10 mouse cellular contexts compared by ENCODE assay signal in genomic region chr9:8001352-8001751, GRCm38 (mm10). TPM values are rescaled to one million over a fixed set of nuclear protein-coding genes. Genes with fewer than 3 reads are reported as not detected.
DNase-seq lines count a peak whose midpoint lies in the region; ATAC-seq and TF ChIP-seq lines count a peak whose summit lies in the region.
"Had no signal": no experiment of that assay in that cellular context is flagged by ENCODE, and none has a peak within 500 bp of the region (broad histone marks: within the 10 kb centered on the region; RNA-seq: fewer than 3 reads in every experiment).

No protein-coding gene starts in this region.

- no peaks in the 10 kb centered on the region for H3K9me3 ChIP-seq in lung, postnatal 0 days (ENCODE audit: low read length)
- no peaks in the 10 kb centered on the region for H3K9me3 ChIP-seq in heart, embryonic 15.5 days (replicated peaks)
- no peaks in the 10 kb centered on the region for H3K9me3 ChIP-seq in neural tube, embryonic 12.5 days

- H3K4me3 ChIP-seq in lung, postnatal 0 days (ENCODE audit: low read depth, low read length), result no peak overlapping the region
- H3K4me3 ChIP-seq in heart, embryonic 15.5 days, result no peak overlapping the region
- no peak overlapping the region for H3K4me3 ChIP-seq in neural tube, embryonic 12.5 days

- H3K4me1 ChIP-seq in lung, postnatal 0 days (ENCODE audit: insufficient read depth, low read depth, low read length), result no peaks in the 10 kb centered on the region
- peaks cover 19% of the 10 kb centered on the region for H3K4me1 ChIP-seq in heart, embryonic 15.5 days (replicated peaks)
- peaks cover 3% of the 10 kb centered on the region for H3K4me1 ChIP-seq in neural tube, embryonic 12.5 days

- no peak for TF ChIP-seq CTCF in lung, postnatal 0 days (IDR thresholded peaks at IDR 0.05)

- H3K9ac ChIP-seq in lung, postnatal 0 days (replicated peaks; ENCODE audit: low read depth), result no peak overlapping the region
- H3K9ac ChIP-seq in heart, embryonic 15.5 days, result no peak overlapping the region
- no peak overlapping the region for H3K9ac ChIP-seq in neural tube, embryonic 12.5 days
- H3K9ac ChIP-seq: liver, embryonic 14.5 days had no signal

- no peak for TF ChIP-seq EP300 in lung, postnatal 0 days (IDR thresholded peaks at IDR 0.05)

- ATAC-seq in lung, postnatal 0 days, result no peak
- ATAC-seq in heart, embryonic 15.5 days (replicated peaks; ENCODE audit: insufficient number of reproducible peaks, insufficient read depth, low FRiP score, low read depth), result no peak
- no peak for ATAC-seq in neural tube, embryonic 12.5 days (ENCODE audit: low FRiP score, low read depth)

- 44% methylated on average over 7 of the region's 7 CpGs for WGBS in lung, postnatal 0 days
- WGBS in heart, embryonic 15.5 days, result 43% methylated on average over 7 of the region's 7 CpGs
- WGBS in neural tube, embryonic 12.5 days, result 32% methylated on average over 7 of the region's 7 CpGs

- peak; percentile 14 to 19 for DNase-seq in cerebellum, postnatal 14 days
- DNase-seq in cerebellum, adult 11-12 months, result no peak
- peak; percentile 12 for DNase-seq in lung, postnatal 10 days
- DNase-seq in lung, postnatal 0 days (ENCODE audit: low spot score), result no peak
- DNase-seq in left cerebral cortex, adult 18-20 months (ENCODE audit: low spot score in 2 of 2), result no peak
- no peak for DNase-seq in layer of hippocampus, adult 9-10 months (ENCODE audit: low spot score)
- DNase-seq: cerebellum, adult 9-10 months had no signal

- H3K27ac ChIP-seq in lung, postnatal 0 days (ENCODE audit: low read length), result no peak overlapping the region
- H3K27ac ChIP-seq in heart, embryonic 15.5 days, result no peak overlapping the region
- H3K27ac ChIP-seq in neural tube, embryonic 12.5 days, result no peak overlapping the region
- H3K27ac ChIP-seq: liver, embryonic 14.5 days had no signal

- H3K27me3 ChIP-seq in lung, postnatal 0 days (replicated peaks; ENCODE audit: insufficient read depth, low read length), result no peaks in the 10 kb centered on the region
- no peaks in the 10 kb centered on the region for H3K27me3 ChIP-seq in heart, embryonic 15.5 days
- H3K27me3 ChIP-seq in neural tube, embryonic 12.5 days (replicated peaks), result no peaks in the 10 kb centered on the region; the same call in 1 of the 2 replicates

- H3K36me3 ChIP-seq in lung, postnatal 0 days (ENCODE audit: insufficient read depth, low read length), result no peaks in the 10 kb centered on the region
- H3K36me3 ChIP-seq in heart, embryonic 15.5 days, result peaks cover 27% of the 10 kb centered on the region
- H3K36me3 ChIP-seq in neural tube, embryonic 12.5 days, result no peaks in the 10 kb centered on the region

- no peak overlapping the region for H3K4me2 ChIP-seq in lung, postnatal 0 days (replicated peaks; ENCODE audit: low read depth, low read length)
- H3K4me2 ChIP-seq in heart, embryonic 15.5 days, result peak overlapping the region; percentile 26; the same call in 1 of the 2 replicates
- H3K4me2 ChIP-seq in neural tube, embryonic 12.5 days (replicated peaks), result peak overlapping the region; percentile 39; the same call in 1 of the 2 replicates

RNA-seq across cellular contexts. Expression of gene Yap1, which starts 3.0 kb away (rescaled TPM):
- polyA plus RNA-seq in lung, postnatal 0 days (2015; fragmentation: Nextera tagmentation; extraction: Ambion mirVana), result 17.0 and 19.0 TPM in 2 replicates
- 19.8 and 24.3 TPM in 2 replicates for polyA plus RNA-seq in heart, embryonic 15.5 days (2015; fragmentation: Nextera tagmentation; extraction: Ambion mirVana)
- polyA plus RNA-seq in neural tube, embryonic 12.5 days (2016; fragmentation: Nextera tagmentation; extraction: Ambion mirVana), result 27.5 and 30.3 TPM in 2 replicates
- 10 to 100 TPM; 19.6 to 20.6 TPM for total RNA-seq in left cerebral cortex, adult 18-20 months (2021)

RNA-seq across cellular contexts. Expression of gene Cfap300, which starts 41.3 kb away (rescaled TPM):
- 5.1 and 6.5 TPM in 2 replicates for polyA plus RNA-seq in lung, postnatal 0 days (2015; fragmentation: Nextera tagmentation; extraction: Ambion mirVana)
- 5.1 and 5.9 TPM in 2 replicates for polyA plus RNA-seq in heart, embryonic 15.5 days (2015; fragmentation: Nextera tagmentation; extraction: Ambion mirVana)
- 12.7 and 14.0 TPM in 2 replicates for polyA plus RNA-seq in neural tube, embryonic 12.5 days (2016; fragmentation: Nextera tagmentation; extraction: Ambion mirVana)
- total RNA-seq in left cerebral cortex, adult 18-20 months (2021), result 1 to 10 TPM; 7.5 to 8.9 TPM

Comparison
In these comparisons a context has a peak if more than half of its experiments do, and no peak if none do; other contexts are left out.
1. DNase-seq: peak in cerebellum, postnatal 14 days (2 of 2) and lung, postnatal 10 days (single experiment); none in cerebellum, adult 11-12 months (single experiment), lung, postnatal 0 days (single experiment), left cerebral cortex, adult 18-20 months (0 of 2) and layer of hippocampus, adult 9-10 months (single experiment).